Mouse (Mus musculus) inflammation-experienced regulatory T-cells, adult 6 months (primary cell): ENCODE results near the gene Siva1. TPM values are rescaled to one million over a fixed set of nuclear protein-coding genes. Genes with fewer than 3 reads are reported as not detected.

Source experiments
- ATAC-seq: one replicate; pipeline ENCODE4 v1.8.0; 2017
- polyA plus RNA-seq, 3 experiments: library from polyadenylated mRNA; unstranded; fragments of 100-300 nt; shearing (Covaris generic); gene quantifications; one replicate each; pipeline ENCODE4 v1.2.1; 2017

Siva1 gene
- polyA plus RNA-seq, 3 experiments from 2014 or later, result 34.6 to 68.7 (median 39.4) TPM

DNA sequence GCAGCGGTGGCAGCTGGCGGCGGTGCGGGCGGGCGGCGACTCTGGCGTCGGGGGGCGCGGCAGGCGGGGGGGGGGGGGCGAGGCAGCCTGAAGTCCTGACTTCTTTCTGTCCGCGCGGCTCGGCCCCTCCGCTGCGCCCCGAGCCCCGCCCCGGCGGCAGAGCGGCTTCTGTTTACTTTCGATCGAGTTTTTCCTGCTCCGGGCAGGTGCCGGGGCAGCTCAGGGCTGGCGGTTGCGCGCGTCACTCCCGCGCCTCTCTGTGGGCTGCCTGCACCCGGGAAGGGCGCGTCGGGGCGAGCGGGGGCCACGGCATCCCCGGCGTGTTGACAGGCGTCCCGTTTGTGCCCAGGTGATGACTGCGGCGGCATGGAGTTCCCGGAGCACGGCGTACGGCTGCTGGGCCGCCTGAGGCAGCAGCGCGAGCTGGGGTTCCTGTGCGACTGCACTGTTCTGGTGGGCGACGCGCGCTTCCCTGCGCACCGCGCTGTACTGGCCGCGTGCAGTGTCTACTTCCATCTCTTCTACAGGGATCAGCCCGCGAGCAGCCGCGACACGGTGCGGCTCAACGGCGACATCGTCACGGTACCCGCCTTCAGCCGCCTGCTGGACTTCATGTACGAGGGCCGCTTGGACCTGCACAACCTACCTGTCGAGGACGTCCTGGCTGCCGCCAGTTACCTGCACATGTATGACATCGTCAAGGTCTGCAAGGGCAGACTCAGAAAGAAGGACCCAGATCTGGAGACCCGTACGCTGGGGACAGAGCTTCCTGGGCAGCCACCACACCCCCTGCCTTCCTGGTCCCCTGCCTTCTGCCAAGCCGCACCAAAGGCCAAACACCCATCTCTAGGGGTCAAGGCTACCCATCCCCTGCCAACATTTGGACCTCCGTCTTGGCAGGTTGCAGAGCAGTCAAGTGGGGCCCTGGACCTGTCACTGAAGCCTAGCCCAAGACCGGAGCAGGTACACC lies 34.8 kb downstream of the Siva1 start:
- peak; percentile 31 for ATAC-seq

DNA sequence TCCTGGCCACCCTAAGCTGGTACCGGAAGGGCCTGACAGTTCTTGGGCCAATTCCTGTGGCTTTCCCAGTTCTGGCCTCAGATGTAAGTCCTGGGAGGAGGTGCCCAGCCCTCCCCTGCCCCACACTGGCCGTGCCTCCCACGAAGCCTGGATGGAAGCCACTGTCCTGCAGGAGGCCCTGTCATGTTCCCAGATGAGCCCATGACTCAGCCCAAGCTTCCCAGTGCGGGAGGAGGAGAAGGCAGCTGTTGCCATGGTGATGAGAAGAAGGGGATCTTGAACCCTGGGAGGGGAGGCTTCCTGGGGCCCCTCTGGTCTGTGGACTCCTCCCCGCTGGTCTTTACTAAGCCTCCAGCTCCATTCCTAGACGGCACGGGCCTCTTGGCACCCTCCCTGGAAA lies 38.9 kb downstream of the Siva1 start:
- ATAC-seq, result no peak

DNA sequence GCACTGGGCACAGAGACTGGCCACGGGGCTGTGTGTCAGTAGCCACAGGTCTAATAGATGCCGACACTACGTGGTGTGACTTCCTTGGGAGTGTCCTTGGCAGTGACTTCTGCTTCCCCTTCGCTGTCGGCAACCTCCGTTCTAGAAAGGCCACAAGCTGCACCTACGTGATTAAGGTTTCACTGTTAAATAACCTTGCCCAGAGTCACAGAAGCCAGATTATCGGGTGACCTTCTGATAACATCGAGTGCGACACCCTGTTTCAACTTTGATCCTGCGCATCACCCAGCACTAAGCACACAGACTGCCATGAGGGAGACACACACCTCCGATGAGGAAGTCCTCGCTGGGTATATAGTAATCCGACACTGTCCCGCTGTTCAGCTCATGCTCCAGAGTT lies 44.0 kb downstream of the Siva1 start:
- ATAC-seq, result peak; percentile 41

DNA sequence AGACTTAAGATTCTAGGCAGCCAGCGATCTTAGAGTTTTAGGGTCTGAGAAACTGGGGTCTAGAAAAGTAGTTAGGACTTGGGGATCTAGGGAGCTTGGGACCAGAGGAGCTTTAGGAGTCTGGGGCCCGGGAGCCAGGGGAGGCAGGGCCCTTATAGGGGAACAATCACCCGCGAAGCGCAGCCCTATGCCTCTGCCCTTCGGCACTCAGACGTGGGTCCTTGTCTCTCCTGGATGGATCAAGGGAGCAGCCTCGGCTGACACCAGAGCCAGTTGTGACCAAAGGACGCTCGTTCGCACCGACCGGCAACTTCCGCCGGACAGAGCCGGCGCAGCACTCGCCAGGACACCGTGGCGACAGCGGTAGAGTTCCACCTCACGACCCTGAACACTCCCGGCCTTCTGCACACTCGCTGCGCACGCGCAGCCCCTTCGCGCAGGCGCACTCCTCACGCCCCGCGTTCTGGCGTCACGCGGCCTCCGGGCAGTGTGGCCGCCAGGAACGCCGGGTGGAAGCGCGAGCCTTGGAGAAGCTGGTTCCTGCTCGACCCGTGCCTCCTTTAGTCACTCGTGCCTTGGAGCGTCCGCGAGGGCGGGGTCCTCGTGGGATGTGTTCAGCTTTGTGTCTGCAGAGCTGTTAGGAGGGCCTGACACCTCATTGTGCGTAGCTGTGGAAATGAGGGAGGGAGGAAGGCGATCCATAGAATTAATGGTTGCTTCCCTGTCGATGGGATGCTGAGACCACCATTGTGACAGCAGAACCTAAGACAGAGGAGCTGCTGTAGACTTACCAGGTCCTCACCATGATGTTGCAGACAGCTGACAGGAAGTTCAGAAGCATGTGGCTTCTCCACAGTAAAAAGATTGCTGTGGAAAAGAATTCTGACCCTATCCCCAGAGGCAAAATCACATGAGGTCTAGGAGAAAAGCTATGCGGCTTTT lies 49.0 kb downstream of the Siva1 start:
- ATAC-seq, result peak; percentile 79

DNA sequence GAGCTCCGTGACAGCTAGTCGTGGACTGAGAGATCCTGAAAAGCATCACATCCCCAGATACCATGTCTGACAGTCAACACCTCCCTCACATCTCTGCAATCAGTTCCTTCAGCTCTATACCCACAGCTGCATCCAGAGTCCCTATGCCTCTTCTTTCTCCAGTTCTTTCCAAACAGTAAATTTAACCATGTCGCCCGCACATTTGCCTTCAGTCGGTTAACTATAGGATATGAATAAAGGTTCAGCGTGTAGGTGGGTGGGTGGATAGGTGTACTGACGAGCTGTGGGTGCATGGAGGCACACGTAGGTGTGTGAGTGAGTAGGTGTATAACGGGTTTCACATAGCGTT lies 49.6 kb downstream of the Siva1 start:
- peak; percentile 20 for ATAC-seq

DNA sequence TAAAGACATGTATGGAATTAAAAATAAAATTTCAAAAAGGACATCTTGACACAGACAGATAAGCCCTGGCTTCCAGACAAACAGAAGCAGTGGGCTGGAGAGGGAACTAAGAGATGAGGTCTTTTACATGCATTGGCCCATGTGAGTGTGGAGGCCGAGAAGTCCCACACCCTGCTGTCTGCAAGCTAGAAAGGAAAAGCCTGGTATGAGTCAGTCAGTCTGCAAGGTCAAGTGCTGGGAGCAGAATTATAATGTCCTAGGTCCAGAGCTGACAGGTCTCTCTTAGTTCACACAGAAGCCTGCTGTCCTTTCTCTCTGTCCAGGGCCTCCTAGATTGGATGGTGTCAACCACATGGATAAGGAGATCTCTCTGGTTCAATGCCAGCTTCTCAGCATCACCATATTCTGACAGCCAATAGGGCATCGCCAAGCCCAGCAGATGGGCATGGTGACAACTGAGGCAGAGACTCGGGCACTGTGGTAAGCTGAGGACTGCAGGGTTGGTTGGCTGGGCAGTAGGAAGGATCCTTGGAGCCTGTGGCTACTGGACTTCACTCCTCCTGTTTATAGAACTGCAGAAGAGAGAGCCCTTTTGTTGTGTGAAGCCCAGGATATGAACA lies 52.4 kb downstream of the Siva1 start:
- no peak for ATAC-seq

Other genes starting within 250 kb of the Siva1 start
- not detected for gene A530016L24Rik, start 155.2 kb upstream of the Siva1 start, polyA plus RNA-seq
- not detected for gene Tmem179, start 127.9 kb upstream of the Siva1 start, polyA plus RNA-seq
- gene Inf2, start 55.9 kb upstream of the Siva1 start, polyA plus RNA-seq, result 10 to 100 TPM in 2 of 3 experiments, 1 to 10 TPM in 1; 9.8 to 12.8 (median 11.9) TPM
- gene Adssl1, start 24.6 kb upstream of the Siva1 start, polyA plus RNA-seq, result 1 to 10 TPM in 2 of 3 experiments, under 1 TPM in 1; 0.99 to 1.9 (median 1.6) TPM
- gene Akt1, start 30.2 kb downstream of the Siva1 start, polyA plus RNA-seq, result 10 to 100 TPM; 20.2 to 26.3 (median 21.0) TPM
- 1 to 10 TPM; 3.7 to 4.3 (median 3.8) TPM for gene Zbtb42, start 34.1 kb downstream of the Siva1 start, polyA plus RNA-seq
- gene Cep170b, start 75.8 kb downstream of the Siva1 start, polyA plus RNA-seq, result 1 to 10 TPM; 2.4 to 5.1 (median 4.1) TPM
- 1 to 10 TPM in 2 of 3 experiments, not detected in 1; 1.6 to 6.0 TPM for gene Pld4, start 116.0 kb downstream of the Siva1 start, polyA plus RNA-seq
- gene Ahnak2, start 158.0 kb downstream of the Siva1 start, polyA plus RNA-seq, result not detected
- under 1 TPM in 2 of 3 experiments, not detected in 1; 0.33 to 0.50 TPM for gene Clba1, start 164.3 kb downstream of the Siva1 start, polyA plus RNA-seq
- 10 to 100 TPM; 67.6 to 86.3 (median 83.9) TPM for gene Cdca4, start 184.7 kb downstream of the Siva1 start, polyA plus RNA-seq
- 10 to 100 TPM; 71.4 to 79.0 (median 77.8) TPM for gene Gpr132, start 223.5 kb downstream of the Siva1 start, polyA plus RNA-seq